Mouse (Mus musculus) embryonic facial prominence, embryonic 14.5 days (tissue): ENCODE data around the gene Prickle3. TPM values are rescaled to one million over a fixed set of nuclear protein-coding genes. Genes with fewer than 3 reads are reported as not detected.
"Not testable (repeated sequence)": the region's sequence is repeated elsewhere in the genome, so short reads cannot be mapped to it uniquely, and the experiment has no call there.

ENCODE experiments used
- ATAC-seq: fragments of 200-750 bp; cut with Nextera tagmentation; 2 replicates; pipeline ENCODE4 v1.8.0; 2017; ENCODE audit warnings: low read depth, moderate number of reproducible peaks, moderate TSS enrichment
- DNase-seq: peaks from one replicate; pipeline ENCODE4 v3.0.0-alpha.2; 2015; ENCODE audit warnings: low spot score
- H3K27ac ChIP-seq: fragments of 300-500 bp; sonication (generic); replicated peaks from 2 replicates; pipeline ENCODE4 v1.5.1; 2014; ENCODE audit warnings: low read depth, mild to moderate bottlenecking, low read length, moderate library complexity
- H3K27me3 ChIP-seq: fragments of 300-500 bp; sonication (generic); replicated peaks from 2 replicates; pipeline ENCODE4 v1.6.1; 2014; ENCODE audit warnings: low read length; ENCODE audit not compliant: control insufficient read depth, insufficient read depth
- H3K36me3 ChIP-seq: fragments of 300-500 bp; sonication (generic); 2 replicates; pipeline ENCODE4 v1.6.1; 2014; ENCODE audit warnings: low read length, mixed read lengths; ENCODE audit not compliant: control insufficient read depth, insufficient read depth
- H3K4me1 ChIP-seq: fragments of 300-500 bp; sonication (generic); 2 replicates; pipeline ENCODE4 v1.6.1; 2014; ENCODE audit warnings: antibody characterized with exemption, low read length; ENCODE audit not compliant: control insufficient read depth, insufficient read depth
- H3K4me2 ChIP-seq: fragments of 300-500 bp; sonication (generic); 2 replicates; pipeline ENCODE4 v1.6.1; 2014; ENCODE audit warnings: low read depth, mild to moderate bottlenecking, low read length, moderate library complexity, mixed read lengths
- H3K4me3 ChIP-seq: fragments of 300-500 bp; sonication (generic); 2 replicates; pipeline ENCODE4 v1.5.1; 2014; ENCODE audit warnings: low read depth, mild to moderate bottlenecking, low read length
- H3K9ac ChIP-seq: fragments of 300-500 bp; sonication (generic); 2 replicates; pipeline ENCODE4 v1.6.1; 2014; ENCODE audit warnings: low read depth, mild to moderate bottlenecking, low read length, moderate library complexity, mixed read lengths
- H3K9me3 ChIP-seq: fragments of 300-500 bp; sonication (generic); 2 replicates; pipeline ENCODE4 v1.6.1; 2016; ENCODE audit warnings: low read length; ENCODE audit not compliant: control insufficient read depth
- WGBS: fragments of 180-500 bp; shearing (Covaris S2); extraction: QIAGEN DNeasy Blood & Tissue Kit; methylation state at CpG from one replicate; pipeline ENCODE4 v1.1.7; 2014; 5-methylcytosine and 5-hydroxymethylcytosine counted together
- polyA plus RNA-seq: library from polyadenylated mRNA; unstranded; fragments of >200 nt; fragmentation: Nextera tagmentation; extraction: Ambion mirVana; gene quantifications from 2 replicates; pipeline ENCODE4 v1.2.1, GENCODE M21; 2014

Gene Prickle3
- polyA plus RNA-seq, 1 experiment from 2014 or later: 7.5 TPM

- 27% methylated on average over 5 of the region's 12 CpGs for WGBS
- not testable (repeated sequence) for H3K36me3 ChIP-seq, H3K4me1 ChIP-seq, DNase-seq, H3K9me3 ChIP-seq, H3K27me3 ChIP-seq, H3K27ac ChIP-seq, ATAC-seq
- Histone ChIP-seq H3K9ac (peak overlapping the region; percentile 46), H3K4me3 (peak overlapping the region; percentile 37), H3K4me2 (peak overlapping the region; percentile 50)
These were observed 56.7 kb downstream of the Prickle3 start for GRCm38 (mm10) chrX:7713764-7714134.

GRCm38 (mm10) chrX:7714135-7714899 is 57.3 kb downstream of the Prickle3 start, which contains the start of gene Wdr45:
Gene Wdr45 (plus strand): TSS chrX:7714333.
- not testable (repeated sequence) for H3K36me3 ChIP-seq, H3K9me3 ChIP-seq, H3K27me3 ChIP-seq, H3K4me1 ChIP-seq, H3K27ac ChIP-seq
- DNase-seq: peak; percentile 97
- peak within 1 kb of the TSS; percentile 50 for H3K4me2 ChIP-seq
- WGBS: 22% methylated on average over 18 of the region's 60 CpGs
- H3K9ac ChIP-seq: peak within 1 kb of the TSS; percentile 46
- peak within 1 kb of the TSS; percentile 37 for H3K4me3 ChIP-seq
- ATAC-seq: peak; percentile 97

- not testable (repeated sequence) for DNase-seq, H3K27me3 ChIP-seq, H3K36me3 ChIP-seq, ATAC-seq, H3K4me1 ChIP-seq, H3K4me2 ChIP-seq, H3K27ac ChIP-seq, H3K9ac ChIP-seq, H3K4me3 ChIP-seq, H3K9me3 ChIP-seq
- WGBS: 33% methylated on average over 1 of the region's 1 CpGs
These were observed 59.0 kb downstream of the Prickle3 start for GRCm38 (mm10) chrX:7716058-7716457.

Other genes starting within 250 kb of the Prickle3 start
- not detected in 2 replicates for gene Foxp3, start 83.6 kb upstream of the Prickle3 start, polyA plus RNA-seq
- gene Ppp1r3f, start 83.0 kb upstream of the Prickle3 start, polyA plus RNA-seq: 1.8 and 2.1 TPM in 2 replicates
- 22.6 and 27.2 TPM in 2 replicates for gene Ccdc22, start 51.7 kb upstream of the Prickle3 start, polyA plus RNA-seq
- 0.04 and 0.08 TPM in 2 replicates for gene Cacna1f, start 50.2 kb upstream of the Prickle3 start, polyA plus RNA-seq
- gene Syp, start 18.8 kb upstream of the Prickle3 start, polyA plus RNA-seq: 4.6 and 4.7 TPM in 2 replicates
- gene Plp2, start 14.1 kb downstream of the Prickle3 start, polyA plus RNA-seq: 199 and 201 TPM in 2 replicates
- 0.50 and 0.59 TPM in 2 replicates for gene Magix, start 24.0 kb downstream of the Prickle3 start, polyA plus RNA-seq
- gene Gpkow, start 39.9 kb downstream of the Prickle3 start, polyA plus RNA-seq: 40.0 and 42.1 TPM in 2 replicates
- 18.7 and 26.5 TPM in 2 replicates for gene Wdr45, start 57.1 kb downstream of the Prickle3 start, polyA plus RNA-seq
- not detected in 2 replicates for gene Gm45208, start 65.0 kb downstream of the Prickle3 start, polyA plus RNA-seq
- gene Praf2, start 71.2 kb downstream of the Prickle3 start, polyA plus RNA-seq: 83.5 and 85.5 TPM in 2 replicates
- 11.0 and 14.8 TPM in 2 replicates for gene Ccdc120, start 93.6 kb downstream of the Prickle3 start, polyA plus RNA-seq
- 19.5 and 21.0 TPM in 2 replicates for gene Tfe3, start 105.3 kb downstream of the Prickle3 start, polyA plus RNA-seq
- 32.1 and 32.9 TPM in 2 replicates for gene Gripap1, start 132.5 kb downstream of the Prickle3 start, polyA plus RNA-seq
- gene Kcnd1, start 165.0 kb downstream of the Prickle3 start, polyA plus RNA-seq: 3.2 and 3.5 TPM in 2 replicates
- gene Otud5, start 184.1 kb downstream of the Prickle3 start, polyA plus RNA-seq: 31.1 and 32.3 TPM in 2 replicates
- gene Pim2, start 221.0 kb downstream of the Prickle3 start, polyA plus RNA-seq: 4.8 and 6.1 TPM in 2 replicates
- gene Slc35a2, start 226.8 kb downstream of the Prickle3 start, polyA plus RNA-seq: 28.6 and 30.0 TPM in 2 replicates
- gene Pqbp1, start 242.0 kb downstream of the Prickle3 start, polyA plus RNA-seq: 92.3 and 98.1 TPM in 2 replicates
- gene Timm17b, start 242.1 kb downstream of the Prickle3 start, polyA plus RNA-seq: 170 and 176 TPM in 2 replicates